Mouse (Mus musculus) urinary bladder, postnatal 25 days (tissue): ENCODE measurements around the gene 2200002J24Rik.

Experiments
- DNase-seq: peaks from one replicate; pipeline ENCODE4 v3.0.0; 2022; ENCODE audit warnings: low spot score

2200002J24Rik gene

DNA sequence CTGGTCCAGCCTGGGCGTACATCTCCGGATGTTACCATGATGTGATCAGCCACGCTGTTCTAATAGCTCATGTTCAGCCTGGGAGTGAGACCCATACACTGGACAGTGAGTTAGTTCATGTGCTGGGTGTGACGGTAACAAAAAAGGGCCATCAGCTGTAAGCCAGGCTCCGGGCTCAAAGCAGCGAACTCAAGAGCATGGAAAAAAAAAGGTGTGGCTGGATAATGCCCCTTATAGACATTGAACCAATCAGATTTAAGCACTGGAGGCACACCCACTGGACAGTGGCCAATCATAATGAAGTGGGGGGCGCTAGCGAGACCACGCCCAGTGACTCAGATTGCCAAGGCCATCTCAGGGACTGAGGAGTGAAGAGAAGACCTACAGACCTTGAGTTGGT, at the start of gene 2200002J24Rik:
Gene 2200002J24Rik (plus strand): TSS at position 338 of the 400 bp plus-strand sequence.
- DNase-seq = no peak

DNA sequence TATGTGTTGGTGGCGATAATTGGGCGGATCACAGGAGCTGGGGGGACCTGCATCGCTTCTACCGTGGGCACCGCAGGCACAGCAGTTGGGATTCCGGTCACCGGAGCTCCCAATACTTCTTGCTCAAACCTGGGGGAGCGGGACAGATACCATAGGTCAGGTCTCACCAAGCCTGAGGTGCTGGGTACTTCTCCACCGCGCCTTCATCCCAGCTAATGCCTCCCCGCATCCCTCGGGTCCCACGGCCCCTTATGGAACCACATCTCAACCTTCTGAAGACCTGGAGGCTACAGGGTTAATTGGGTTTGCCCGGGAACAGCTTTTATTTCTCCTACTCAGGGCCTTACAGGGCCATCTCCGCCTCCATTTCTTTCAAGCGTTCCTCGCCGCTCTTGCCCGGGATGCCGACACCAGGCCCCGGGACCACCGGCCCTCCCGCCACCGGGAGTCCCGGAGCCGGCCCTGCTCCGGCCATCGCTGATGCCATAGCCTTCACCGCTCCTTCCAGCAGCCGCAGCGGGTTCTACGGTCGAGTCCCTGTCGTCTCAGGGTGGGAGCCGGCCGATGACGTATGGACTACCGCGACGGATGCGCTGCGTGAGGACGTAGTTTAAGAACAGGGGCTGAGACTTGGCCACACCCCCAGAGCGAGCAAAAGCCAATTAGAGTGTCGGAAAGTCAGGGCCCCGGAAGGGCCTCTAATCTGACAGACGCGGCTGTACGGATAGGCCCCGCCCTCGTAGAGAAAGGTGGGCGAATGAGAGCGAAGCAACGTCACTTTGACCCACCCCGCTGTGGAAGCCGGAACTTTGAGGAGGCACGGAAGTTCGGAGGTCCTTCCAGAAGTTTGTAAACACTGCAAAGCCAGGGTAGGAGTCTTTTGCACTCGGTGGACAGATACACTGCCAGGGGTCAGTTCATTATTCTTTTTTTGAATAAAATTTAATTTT, 48.9 kb upstream of the 2200002J24Rik start, which contains the start of gene Rbm42:
Gene Rbm42 (minus strand): TSS at position 727 of the 950 bp plus-strand sequence.
- peak; percentile 95 for DNase-seq

DNA sequence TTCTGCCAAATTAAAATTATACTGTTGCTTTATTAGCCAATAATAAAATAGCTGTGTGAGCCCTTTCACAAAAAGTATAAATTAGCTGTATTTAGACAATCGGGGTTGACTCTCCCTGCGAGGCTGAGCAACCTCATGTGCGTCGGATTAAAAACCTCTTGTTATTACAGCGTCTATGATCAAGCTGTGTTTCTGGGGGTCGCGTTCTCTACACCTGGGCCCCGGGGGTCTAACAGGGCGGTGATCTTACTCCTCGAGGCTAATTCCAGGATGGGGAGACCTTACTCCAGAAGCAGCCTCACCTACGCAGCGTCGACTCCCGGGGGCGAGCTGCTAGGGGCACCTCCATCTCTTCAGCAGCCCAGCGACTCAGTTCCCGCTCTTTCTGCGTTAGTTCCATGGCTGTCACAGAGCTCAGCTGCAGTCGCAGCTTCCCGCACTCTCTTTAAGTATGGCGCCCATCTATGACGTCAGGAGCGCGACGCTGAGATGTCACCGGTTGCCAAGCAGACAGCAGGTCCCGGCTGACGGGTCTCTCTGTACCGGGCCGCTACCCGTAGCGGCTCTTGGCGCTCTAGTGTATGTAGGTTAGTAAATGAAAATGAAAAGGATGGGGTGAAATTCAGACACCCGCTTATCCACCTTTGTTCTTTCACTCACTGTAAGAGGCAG, 34.1 kb upstream of the 2200002J24Rik start, which contains the start of gene Haus5:
Gene Haus5 (minus strand): TSS at position 466 of the 672 bp plus-strand sequence.
- DNase-seq = peak; percentile 87

DNA sequence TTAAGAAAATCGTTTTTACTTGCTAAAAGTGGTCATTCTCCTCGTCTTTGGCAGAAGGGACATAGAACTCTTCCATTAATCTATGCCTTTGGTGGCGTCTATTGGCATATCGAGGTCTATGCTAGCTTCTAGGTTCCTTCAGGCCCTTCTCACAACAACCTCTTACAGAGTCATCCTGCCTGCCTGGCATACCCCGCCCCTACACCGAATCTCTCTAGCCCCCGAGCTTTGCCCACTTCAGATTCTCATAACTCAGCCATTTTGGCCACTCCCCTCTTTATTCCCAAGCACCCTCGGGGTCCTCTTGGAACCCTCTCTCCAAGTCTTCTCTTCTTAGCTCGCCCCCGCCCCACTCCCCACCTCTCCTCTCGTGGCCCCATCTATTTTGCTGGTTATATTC, 33.4 kb upstream of the 2200002J24Rik start:
- no peak for DNase-seq

DNA sequence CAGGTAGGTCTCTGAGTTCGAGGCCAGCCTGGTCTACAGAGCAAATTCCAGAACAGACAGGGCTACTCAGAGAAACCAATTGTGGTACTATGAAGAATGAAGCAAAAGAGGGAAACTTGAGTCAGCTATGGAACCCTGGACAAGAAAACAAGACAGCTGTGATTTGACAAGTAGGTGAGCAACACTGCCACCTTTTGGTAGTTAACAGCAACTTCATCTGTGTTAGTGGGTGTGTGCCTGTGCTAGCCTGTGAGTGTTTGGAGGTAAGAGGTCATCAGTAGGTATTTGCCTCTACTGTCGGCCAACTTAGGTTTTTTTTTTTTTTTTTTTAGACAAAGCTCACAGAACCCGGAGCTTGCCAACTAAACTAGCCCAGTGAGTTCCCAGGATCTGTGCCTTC, 29.5 kb upstream of the 2200002J24Rik start:
- DNase-seq = no peak

DNA sequence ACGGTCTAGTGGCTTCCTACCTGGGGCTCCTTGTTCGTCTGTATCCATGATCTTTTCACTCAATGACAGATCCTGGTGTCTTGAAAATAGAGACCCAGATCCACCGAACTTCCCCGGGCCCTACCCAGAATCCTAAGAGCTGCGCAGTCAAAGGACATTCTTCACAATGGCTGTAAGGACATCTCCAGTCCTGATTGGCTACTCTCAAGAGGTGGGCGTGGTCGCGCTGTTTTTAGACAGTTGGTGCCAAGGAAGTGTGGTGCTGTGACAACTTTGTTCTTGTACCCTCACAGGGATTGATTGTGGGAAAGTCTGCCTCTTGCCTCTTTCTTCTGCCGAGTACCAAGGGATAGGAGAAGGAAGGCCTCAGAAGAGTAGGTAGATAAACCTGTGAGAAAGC, 27.2 kb upstream of the 2200002J24Rik start, which contains the start of gene Pmis2:
Gene Pmis2 (minus strand): TSS at position 126 of the 400 bp plus-strand sequence.
- no peak for DNase-seq

DNA sequence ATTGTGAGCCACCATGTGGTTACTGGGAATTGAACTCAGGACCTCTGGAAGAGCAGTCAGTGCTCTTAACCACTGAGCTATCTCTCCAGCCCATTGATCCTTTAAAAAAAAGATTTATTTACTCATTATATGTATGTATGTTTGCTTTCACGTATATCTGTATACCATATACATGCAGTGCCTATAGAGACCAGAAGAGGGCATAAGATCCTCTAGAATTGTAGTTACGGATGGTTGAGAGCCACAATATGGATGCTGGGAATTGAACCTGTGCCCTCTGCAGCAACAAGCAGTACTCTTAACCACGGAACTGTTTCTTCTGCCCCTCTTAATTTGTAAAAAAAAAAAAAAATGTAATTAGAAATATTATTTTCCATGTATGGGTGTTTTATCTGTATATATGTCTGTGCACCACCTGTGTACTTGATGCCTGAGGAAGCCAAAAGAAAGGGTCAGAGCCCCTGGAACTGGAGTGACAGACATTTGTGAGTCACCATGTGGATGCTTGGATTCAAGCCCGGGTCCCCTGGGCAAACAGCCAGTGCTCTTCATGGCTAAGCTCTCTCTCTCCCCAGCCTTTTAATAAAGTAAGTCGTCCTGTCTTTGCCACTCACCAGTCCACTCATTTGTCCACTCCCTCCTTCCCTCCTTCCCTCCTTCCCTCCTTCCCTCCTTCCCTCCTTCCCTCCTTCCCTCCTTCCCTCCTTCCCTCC, 20.3 kb upstream of the 2200002J24Rik start:
- no peak for DNase-seq

DNA sequence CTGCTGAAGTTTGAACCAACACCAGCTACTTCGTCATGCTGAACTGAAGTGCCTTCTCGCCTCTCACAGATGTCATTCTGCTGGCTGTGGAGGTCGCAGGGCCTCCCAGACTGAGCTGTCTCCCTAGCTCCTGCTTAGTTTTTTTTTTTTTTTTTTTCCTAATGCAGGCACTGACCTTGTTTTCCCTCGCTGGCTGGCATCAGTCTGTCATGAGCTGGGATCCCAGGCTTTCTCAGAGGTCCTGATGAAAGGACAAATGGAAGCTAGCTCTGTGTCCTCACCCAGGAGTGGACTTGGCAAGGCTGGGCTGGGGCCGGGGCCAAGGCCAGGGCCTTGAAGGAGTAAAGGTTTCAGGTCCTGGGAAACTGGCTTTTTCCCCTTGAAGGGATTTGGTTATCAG, 16.8 kb upstream of the 2200002J24Rik start:
- no peak for DNase-seq

DNA sequence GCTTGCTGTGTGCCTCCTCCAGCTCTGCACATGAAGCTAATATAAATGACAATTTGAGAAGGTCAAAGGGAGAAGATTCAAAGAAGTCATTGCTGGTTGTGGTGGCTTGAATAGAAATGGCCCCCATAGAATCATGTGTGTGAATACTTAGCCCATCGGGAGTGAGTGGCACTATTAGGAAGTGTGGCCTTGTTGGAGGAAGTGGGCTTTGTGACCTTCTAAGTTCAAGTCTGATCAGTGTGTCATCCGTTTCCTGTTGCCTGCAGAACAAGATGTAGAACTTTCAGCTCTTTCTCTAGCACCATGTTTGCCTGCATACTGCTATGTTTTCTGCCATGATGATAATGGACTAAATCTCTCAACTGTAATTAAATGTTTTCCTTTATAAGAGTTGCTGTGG, 15.3 kb upstream of the 2200002J24Rik start:
- no peak for DNase-seq

DNA sequence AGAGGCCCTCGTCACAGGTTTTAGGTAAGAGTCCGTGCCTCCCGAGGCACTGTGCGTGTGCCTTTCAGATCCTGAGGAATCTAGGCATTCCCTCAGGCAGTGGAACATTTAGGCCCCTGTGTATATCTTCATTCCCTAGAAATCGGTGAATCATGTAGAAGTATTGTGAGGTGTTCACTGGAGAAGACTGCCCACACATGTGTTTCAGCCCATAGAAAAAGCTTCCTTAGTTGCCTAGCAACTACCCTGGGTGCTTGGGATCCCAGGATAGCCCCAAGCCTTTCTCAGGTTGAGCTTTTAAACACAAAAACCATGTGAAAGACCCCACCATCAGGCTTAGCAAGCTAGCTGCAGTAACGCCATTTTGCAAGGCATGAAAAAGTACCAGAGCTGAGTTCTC, 10.4 kb upstream of the 2200002J24Rik start:
- DNase-seq = no peak

DNA sequence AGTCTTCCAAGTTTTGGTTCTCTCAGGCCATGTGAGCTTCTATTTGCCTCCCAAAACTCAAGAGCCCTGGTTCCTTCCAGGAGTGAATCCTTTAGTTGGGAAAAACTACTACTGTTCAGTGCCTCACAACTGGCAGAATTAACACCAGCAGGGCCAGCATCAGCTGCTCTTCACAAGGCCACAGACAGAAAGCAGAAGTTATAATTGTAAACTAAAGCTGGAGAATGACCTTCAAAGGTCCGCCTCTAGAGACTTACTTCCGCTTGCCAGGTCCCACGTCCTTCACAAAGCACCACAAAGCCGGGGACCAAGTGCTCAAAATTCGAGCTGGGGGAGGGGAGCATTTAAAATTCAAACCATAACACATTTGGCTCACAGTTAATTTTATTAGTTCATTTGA, 625 bp upstream of the 2200002J24Rik start:
- no peak for DNase-seq

DNA sequence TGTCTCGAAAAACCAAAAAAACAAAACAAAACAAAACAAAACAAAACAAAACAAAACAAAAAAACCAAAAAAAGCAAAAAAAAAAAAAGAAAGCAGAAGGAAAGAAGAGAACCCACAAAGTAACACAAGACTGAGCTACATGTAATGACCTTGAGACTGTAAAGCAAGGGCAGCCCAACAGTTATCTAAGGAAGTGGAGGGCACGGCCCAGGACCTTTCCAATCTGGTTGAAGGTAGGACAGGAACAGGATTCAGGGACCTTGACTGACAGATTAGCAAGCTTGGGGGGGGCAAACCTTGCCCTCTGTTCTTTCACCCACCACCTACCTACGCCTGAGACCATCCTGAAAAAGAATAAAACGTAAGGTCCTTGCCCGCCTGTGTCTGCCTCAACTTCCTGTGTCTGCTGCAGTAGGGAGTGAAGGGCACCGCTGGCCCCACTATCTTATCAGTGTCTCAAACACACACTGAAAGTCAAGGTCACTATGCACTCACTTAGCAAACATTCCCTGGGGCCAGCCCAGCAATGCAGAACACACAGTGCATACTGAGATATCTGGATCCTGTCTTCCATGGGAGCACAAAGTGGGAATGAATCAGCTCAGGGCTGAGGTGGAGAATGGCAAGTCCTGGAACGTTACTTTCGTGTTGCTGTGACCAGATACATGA, 7.6 kb downstream of the 2200002J24Rik start:
- no peak for DNase-seq

DNA sequence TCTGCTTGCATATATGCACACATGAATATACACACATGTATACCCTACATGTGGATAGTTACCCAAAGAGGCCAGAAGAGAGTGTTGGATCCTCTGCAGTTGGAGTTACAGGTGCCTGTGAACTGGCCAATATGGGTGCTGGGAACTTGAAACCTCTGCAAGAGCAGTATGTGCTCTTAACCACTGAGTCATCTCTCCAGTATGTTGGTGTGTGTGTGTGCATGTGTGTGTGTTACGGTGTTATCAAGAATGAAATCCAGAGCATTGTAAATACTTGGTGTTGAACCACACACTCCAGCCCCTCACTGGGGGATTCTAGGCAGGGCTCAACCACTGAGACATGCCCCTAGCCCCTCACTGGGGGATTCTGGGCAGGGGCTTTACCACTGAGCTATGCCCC, 8.7 kb downstream of the 2200002J24Rik start:
- DNase-seq = no peak

DNA sequence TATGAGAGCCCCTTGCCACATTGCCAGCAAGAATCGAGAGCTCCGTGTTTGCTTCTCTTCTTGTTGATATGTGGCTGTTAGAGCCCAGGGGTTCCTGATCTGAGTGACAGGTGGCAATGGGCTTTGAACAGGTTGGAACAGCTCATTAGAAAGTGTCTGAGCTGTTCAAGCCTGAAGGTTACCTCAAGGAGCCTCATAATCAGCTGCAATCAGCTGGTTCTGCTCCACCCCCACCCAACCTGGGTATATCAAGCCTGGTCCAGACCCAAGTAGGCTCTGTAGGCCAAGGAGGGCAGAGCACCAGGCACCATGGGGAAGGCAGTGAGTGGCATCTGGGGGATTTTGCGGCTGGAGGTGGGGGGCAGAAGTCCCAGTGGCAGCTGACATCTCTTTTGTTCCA, 13.2 kb downstream of the 2200002J24Rik start, which contains the start of gene Atp4a:
Gene Atp4a (plus strand): TSS at position 268 of the 400 bp plus-strand sequence.
- no peak for DNase-seq

DNA sequence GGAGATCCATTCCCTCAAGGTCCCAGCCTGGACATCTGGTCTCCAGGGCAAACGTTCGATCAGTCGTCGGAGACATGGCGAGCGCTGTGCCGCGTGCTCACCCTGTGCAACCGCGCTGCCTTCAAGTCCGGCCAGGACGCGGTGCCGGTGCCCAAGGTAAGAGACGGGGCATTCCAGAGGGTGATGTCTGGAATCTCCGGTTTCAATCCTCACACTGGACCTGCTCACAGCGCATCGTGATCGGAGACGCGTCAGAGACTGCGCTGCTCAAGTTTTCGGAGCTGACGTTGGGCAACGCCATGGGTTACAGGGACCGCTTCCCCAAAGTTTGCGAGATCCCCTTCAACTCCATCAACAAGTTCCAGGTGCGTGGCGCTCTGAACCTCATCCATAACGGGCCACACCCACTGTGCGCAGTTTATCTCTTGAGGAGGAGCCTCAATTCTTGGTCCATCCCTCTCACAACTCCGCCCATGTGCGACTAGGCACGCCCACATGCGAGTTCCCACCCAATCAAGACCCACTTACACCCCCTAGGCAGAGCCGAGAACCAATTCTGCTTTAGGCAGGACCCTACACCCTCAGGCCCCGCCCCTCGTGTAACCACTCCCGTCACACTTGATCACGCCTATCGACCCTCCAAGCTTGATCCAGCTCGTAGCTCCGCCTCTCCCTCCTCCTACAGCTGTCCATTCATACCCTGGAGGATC, 18.4 kb downstream of the 2200002J24Rik start:
- DNase-seq = peak; percentile 23

DNA sequence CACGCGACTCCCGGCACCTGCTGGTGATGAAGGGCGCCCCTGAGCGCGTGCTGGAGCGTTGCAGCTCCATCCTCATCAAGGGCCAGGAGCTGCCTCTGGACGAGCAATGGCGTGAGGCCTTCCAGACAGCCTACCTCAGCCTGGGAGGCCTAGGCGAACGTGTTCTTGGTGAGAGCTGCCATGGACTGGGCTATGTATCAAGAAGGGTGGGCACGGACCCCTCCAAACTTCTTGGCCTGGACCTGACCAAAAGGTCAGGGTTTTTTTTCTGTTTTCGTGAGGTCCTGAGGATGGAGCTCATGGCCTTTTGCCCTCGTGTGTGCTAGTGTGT, 19.0 kb downstream of the 2200002J24Rik start:
- DNase-seq = no peak

DNA sequence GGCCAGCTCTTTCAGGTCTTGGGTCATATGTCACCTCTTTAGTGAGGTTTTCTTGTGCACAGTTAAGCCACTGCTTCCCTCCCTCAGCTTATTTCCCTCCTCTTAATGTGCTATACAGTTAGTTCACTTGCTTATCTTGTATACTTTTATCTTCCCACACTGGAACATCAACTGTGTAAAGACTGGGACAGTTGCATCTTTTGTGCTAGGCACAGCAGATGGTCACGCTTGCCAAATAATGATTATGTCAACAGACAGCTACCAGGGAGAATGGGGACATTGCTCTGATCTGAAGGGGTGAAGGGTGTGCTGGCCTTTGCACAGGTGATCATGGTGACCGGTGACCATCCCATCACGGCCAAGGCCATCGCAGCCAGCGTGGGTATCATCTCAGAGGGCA, 20.9 kb downstream of the 2200002J24Rik start:
- no peak for DNase-seq

DNA sequence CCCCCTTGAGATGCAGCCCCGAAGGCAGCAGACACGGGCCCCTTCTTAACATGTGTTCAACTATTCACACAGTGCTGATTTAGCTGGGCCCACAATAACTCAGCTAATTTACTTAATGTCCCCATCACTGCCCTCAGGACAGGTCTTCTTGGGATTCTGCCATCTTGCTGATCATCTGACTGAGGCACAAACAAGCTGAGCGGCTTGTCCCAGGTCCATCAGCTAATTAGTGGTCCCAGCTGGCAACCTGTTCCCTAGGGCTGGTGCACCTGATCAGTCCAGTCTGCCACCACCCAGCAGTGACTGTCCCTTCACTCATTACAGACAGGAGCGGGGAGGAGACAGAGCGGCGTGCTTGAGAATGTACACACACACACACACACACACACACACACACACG, 22.6 kb downstream of the 2200002J24Rik start:
- DNase-seq = no peak

DNA sequence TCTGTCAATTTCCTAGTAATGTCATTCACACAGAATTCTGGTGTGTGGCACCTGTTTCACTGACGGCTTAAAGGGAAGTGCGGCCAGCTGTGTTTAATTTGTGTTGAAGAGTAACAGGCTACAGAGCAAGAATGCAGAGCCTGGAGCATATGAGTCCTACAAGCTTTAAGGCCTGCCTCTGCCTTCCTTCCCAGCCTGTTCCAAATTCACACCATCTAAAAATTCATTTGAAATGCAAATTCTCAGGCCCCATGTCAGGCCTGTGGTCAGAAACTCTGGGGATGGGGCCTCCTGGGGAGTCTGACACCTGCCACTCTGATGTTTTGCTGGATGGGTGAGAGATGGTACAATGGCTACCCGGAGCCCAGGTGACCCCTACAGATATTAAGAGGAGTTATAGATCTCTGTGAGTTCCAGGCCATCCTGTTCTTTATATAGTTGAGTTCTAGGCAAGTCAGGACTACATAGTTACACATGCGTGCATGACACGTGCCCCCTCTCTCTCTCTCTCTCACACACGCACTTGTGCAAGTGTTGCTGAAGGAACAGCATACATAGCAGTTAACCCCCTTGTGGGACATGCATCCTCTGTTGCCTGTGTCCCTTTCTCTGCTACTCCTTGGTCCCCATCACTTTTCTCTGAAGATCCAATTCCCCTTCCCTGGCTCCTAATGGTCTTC, 24.7 kb downstream of the 2200002J24Rik start:
- DNase-seq = no peak

DNA sequence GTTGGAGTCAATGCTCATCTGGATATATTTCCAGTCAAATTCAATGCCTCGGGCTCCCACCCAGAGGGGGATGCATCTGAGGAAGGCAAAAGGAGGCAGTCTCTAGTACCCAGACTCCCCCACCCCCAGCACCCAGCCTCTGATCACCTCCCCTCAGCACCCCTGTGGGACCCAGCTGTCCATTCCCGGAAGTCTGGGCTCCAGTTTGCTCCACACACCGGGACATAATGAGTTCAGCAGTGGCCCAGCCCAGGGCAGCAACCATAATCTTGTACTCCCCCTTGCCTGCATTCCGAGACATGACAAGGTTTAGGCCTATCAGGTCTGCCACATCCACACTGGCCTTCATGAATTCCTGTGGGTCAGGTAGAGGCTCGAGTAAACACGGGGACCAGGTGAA, 29.5 kb downstream of the 2200002J24Rik start:
- DNase-seq = no peak
